Mouse (Mus musculus): ENCODE measurements around the gene Gmds.

The Gmds gene

GRCm38 (mm10) chr13:32145916-32146315, 192.6 kb downstream of the Gmds start:
- no peak for DNase-seq

GRCm38 (mm10) chr13:32145179-32145578, 193.4 kb downstream of the Gmds start:
- DNase-seq, result no peak

GRCm38 (mm10) chr13:32143651-32144050, 194.9 kb downstream of the Gmds start:
- DNase-seq, result no peak

- no peak for DNase-seq
Measured at GRCm38 (mm10) chr13:32134663-32135273, 203.8 kb downstream of the Gmds start.

GRCm38 (mm10) chr13:32129970-32130369, 208.6 kb downstream of the Gmds start:
- no peak for DNase-seq

- no peak for DNase-seq
Measured at GRCm38 (mm10) chr13:32118386-32118785, 220.2 kb downstream of the Gmds start.

- no peak for DNase-seq
Measured at GRCm38 (mm10) chr13:32115468-32115867, 223.1 kb downstream of the Gmds start.

GRCm38 (mm10) chr13:32113875-32114274, 224.7 kb downstream of the Gmds start:
- no peak for DNase-seq

GRCm38 (mm10) chr13:32088303-32088977, 250.1 kb downstream of the Gmds start:
- DNase-seq, result no peak

GRCm38 (mm10) chr13:32080520-32081249, 257.9 kb downstream of the Gmds start:
- no peak for DNase-seq

GRCm38 (mm10) chr13:32073630-32074029, 264.9 kb downstream of the Gmds start:
- DNase-seq, result no peak

GRCm38 (mm10) chr13:32055321-32055720, 283.2 kb downstream of the Gmds start:
- DNase-seq, result peak in 1 of 2 experiments; percentile 16

- DNase-seq, result no peak
Measured at GRCm38 (mm10) chr13:32053587-32053986, 285.0 kb downstream of the Gmds start.

- no peak for DNase-seq
Measured at GRCm38 (mm10) chr13:32047980-32048959, 290.3 kb downstream of the Gmds start.

GRCm38 (mm10) chr13:32046961-32047360, 291.6 kb downstream of the Gmds start:
- DNase-seq, result no peak

GRCm38 (mm10) chr13:32042748-32043147, 295.8 kb downstream of the Gmds start:
- DNase-seq, result no peak

GRCm38 (mm10) chr13:32040822-32041221, 297.7 kb downstream of the Gmds start:
- no peak for DNase-seq

GRCm38 (mm10) chr13:32036902-32037301, 301.6 kb downstream of the Gmds start:
- DNase-seq, result no peak

- DNase-seq, result no peak
Measured at GRCm38 (mm10) chr13:32034799-32035448, 303.6 kb downstream of the Gmds start.

- no peak for DNase-seq
Measured at GRCm38 (mm10) chr13:32034139-32034538, 304.4 kb downstream of the Gmds start.

GRCm38 (mm10) chr13:32026226-32026975, 312.1 kb downstream of the Gmds start:
- no peak for DNase-seq

Data from kidney, postnatal 36 days (tissue).